In the genomic region with DNA sequence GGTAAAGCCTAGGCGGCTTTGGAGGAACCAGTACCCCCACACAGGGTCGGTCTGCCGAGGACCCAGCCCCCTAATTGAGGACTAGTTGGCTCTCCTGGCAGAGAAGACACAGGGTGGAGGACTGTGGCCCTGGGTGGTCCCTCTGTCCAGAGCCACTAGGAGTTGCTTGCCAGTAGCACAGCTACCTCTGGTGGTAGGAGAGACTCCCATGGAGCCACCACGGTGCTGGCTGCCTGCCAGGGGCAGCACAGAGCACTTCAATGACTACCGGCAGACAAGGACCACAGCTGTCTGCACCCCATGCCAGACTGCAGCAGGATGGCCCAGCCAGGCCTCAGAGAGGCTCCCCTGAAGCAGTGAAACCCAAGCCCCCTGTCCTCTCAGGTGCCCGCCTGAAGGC, we compare ENCODE assay signal across 8 mouse cellular contexts. TPM values are rescaled to one million over a fixed set of nuclear protein-coding genes. Genes with fewer than 3 reads are reported as not detected.
DNase-seq lines count a peak whose midpoint lies in the region; ATAC-seq and TF ChIP-seq lines count a peak whose summit lies in the region.
"Had no signal": no experiment of that assay in that cellular context is flagged by ENCODE, and none has a peak within 500 bp of the region (broad histone marks: within the 10 kb centered on the region; RNA-seq: fewer than 3 reads in every experiment).

No protein-coding gene starts in this region.

- no peak overlapping the region for H3K4me3 ChIP-seq in hindbrain, postnatal 0 days (ENCODE audit: low read length)
- H3K4me3 ChIP-seq in liver, postnatal 0 days (ENCODE audit: low read depth, low read length), result no peak overlapping the region
- H3K4me3 ChIP-seq: erythroblast, embryonic 14.5 days had no signal

- H3K27me3 ChIP-seq in hindbrain, postnatal 0 days (ENCODE audit: insufficient read depth, low read length), result 0 out of 2 replicates have a peak, but pooled peaks cover 4% of the 10 kb centered on the region
- H3K27me3 ChIP-seq in liver, postnatal 0 days (ENCODE audit: insufficient read depth, low read length), result no peaks in the 10 kb centered on the region

- peak; percentile 58 for TF ChIP-seq CTCF in brain, embryonic 14.5 days (IDR thresholded peaks at IDR 0.05; ENCODE audit: borderline replicate concordance, extremely low read depth, insufficient read depth, insufficient read length)
- peak; percentile 74 for TF ChIP-seq CTCF in hindbrain, postnatal 0 days (IDR thresholded peaks at IDR 0.05; ENCODE audit: low read depth)
- TF ChIP-seq CTCF in liver, postnatal 0 days (IDR thresholded peaks at IDR 0.05; ENCODE audit: low read depth), result peak; percentile 69

- ATAC-seq in hindbrain, postnatal 0 days, result peak; percentile 38
- ATAC-seq in liver, postnatal 0 days, result peak; percentile 45

- peak; percentile 77 for DNase-seq in testis, postnatal 10 days (ENCODE audit: low spot score)
- no peak for DNase-seq in testis, postnatal 14 days (ENCODE audit: low spot score)
- DNase-seq in brain, embryonic 14.5 days (ENCODE audit: low read depth), result peak; percentile 88
- peak; percentile 65 for DNase-seq in gastrocnemius, postnatal 25 days
- DNase-seq in hindbrain, postnatal 0 days (ENCODE audit: low spot score), result peak; percentile 87
- peak; percentile 71 for DNase-seq in liver, postnatal 0 days
- DNase-seq in right cerebral cortex, postnatal 14 days, result peak; percentile 79

- peaks cover 11% of the 10 kb centered on the region for H3K4me1 ChIP-seq in hindbrain, postnatal 0 days (ENCODE audit: insufficient read depth, low read length)
- peaks cover 9% of the 10 kb centered on the region for H3K4me1 ChIP-seq in liver, postnatal 0 days (ENCODE audit: insufficient read depth)

- peak overlapping the region; percentile 64; the same call in 1 of the 2 replicates for H3K27ac ChIP-seq in hindbrain, postnatal 0 days
- H3K27ac ChIP-seq in liver, postnatal 0 days (ENCODE audit: low read depth), result no peak overlapping the region

- H3K36me3 ChIP-seq in hindbrain, postnatal 0 days (ENCODE audit: insufficient read depth, low read length), result no peaks in the 10 kb centered on the region
- H3K36me3 ChIP-seq in liver, postnatal 0 days (replicated peaks; ENCODE audit: insufficient read depth, low read length), result peaks cover 10% of the 10 kb centered on the region; the same call in 1 of the 2 replicates

- TF ChIP-seq EP300 in liver, postnatal 0 days (IDR thresholded peaks at IDR 0.05; ENCODE audit: low read depth), result no peak

- no peaks in the 10 kb centered on the region for H3K9me3 ChIP-seq in hindbrain, postnatal 0 days (ENCODE audit: low read length)
- H3K9me3 ChIP-seq in liver, postnatal 0 days (ENCODE audit: low read length), result no peaks in the 10 kb centered on the region

- no peak overlapping the region for H3K9ac ChIP-seq in hindbrain, postnatal 0 days (replicated peaks; ENCODE audit: low read length)
- no peak overlapping the region for H3K9ac ChIP-seq in liver, postnatal 0 days (replicated peaks)

- 34% methylated on average over 6 of the region's 6 CpGs for WGBS in hindbrain, postnatal 0 days
- WGBS in liver, postnatal 0 days (ENCODE audit: insufficient replicate concordance), result 48% methylated on average over 6 of the region's 6 CpGs

- no peak for TF ChIP-seq POLR2A in brain, embryonic 14.5 days (IDR thresholded peaks at IDR 0.05; ENCODE audit: borderline replicate concordance, extremely low read depth, insufficient read depth, insufficient read length, poor library complexity, severe bottlenecking)

- H3K4me2 ChIP-seq in hindbrain, postnatal 0 days (ENCODE audit: low read depth, low read length), result no peak overlapping the region
- H3K4me2 ChIP-seq in liver, postnatal 0 days (ENCODE audit: low read depth, low read length), result no peak overlapping the region

RNA-seq across cellular contexts. Expression of a gene that starts 15.2 kb away (rescaled TPM):
- 61.7 and 83.6 TPM in 2 replicates for polyA plus RNA-seq in brain, embryonic 14.5 days (2012; rRNA removed)
- total RNA-seq in gastrocnemius, postnatal 25 days (2021), result 10 to 100 TPM; 14.4 to 17.3 TPM
- total RNA-seq in hindbrain, postnatal 0 days (2014; rRNA removed), result 62.6 and 78.9 TPM in 2 replicates
- 31.5 and 34.8 TPM in 2 replicates for polyA plus RNA-seq in hindbrain, postnatal 0 days (2015; fragmentation: Nextera tagmentation; extraction: Ambion mirVana)
- 36.2 and 39.1 TPM in 2 replicates for polyA plus RNA-seq in liver, postnatal 0 days (2015; fragmentation: Nextera tagmentation; extraction: Ambion mirVana)

RNA-seq across cellular contexts. Expression of a gene that starts 48.3 kb away (rescaled TPM):
- 1,097 and 1,604 TPM in 2 replicates for polyA plus RNA-seq in brain, embryonic 14.5 days (2012; rRNA removed)
- total RNA-seq in gastrocnemius, postnatal 25 days (2021), result 10 to 100 TPM; 49.4 to 53.0 TPM
- total RNA-seq in hindbrain, postnatal 0 days (2014; rRNA removed), result 1,247 and 1,290 TPM in 2 replicates
- polyA plus RNA-seq in hindbrain, postnatal 0 days (2015; fragmentation: Nextera tagmentation; extraction: Ambion mirVana), result 675 and 695 TPM in 2 replicates
- polyA plus RNA-seq in liver, postnatal 0 days (2015; fragmentation: Nextera tagmentation; extraction: Ambion mirVana), result 1.1 and 1.3 TPM in 2 replicates

Comparison
In these comparisons a context has a peak if more than half of its experiments do, and no peak if none do; other contexts are left out.
1. RNA of a gene that starts 48.3 kb away (polyA plus RNA-seq): 1,097 to 1,604 TPM in brain, embryonic 14.5 days and 675 to 695 TPM in hindbrain, postnatal 0 days; 1.1 to 1.3 TPM in liver, postnatal 0 days; every median in the first group is over 100 times any median in the second.
2. Peak in every context shown above with its lines, with median percentiles within 50 percentile points of each other: CTCF ChIP-seq.